Mouse (Mus musculus) lung, postnatal 0 days (tissue): ENCODE measurements around the gene Ankrd45.

Source experiments
- CTCF ChIP-seq: IDR thresholded peaks from 2 replicates; pipeline ENCODE4 v1.5.1; 2016; ENCODE audit warnings: antibody characterized with exemption, mild to moderate bottlenecking
- EP300 ChIP-seq: IDR thresholded peaks from 2 replicates; pipeline ENCODE4 v1.6.1; 2016; ENCODE audit warnings: antibody characterized with exemption, mild to moderate bottlenecking, control low read depth

DNA sequence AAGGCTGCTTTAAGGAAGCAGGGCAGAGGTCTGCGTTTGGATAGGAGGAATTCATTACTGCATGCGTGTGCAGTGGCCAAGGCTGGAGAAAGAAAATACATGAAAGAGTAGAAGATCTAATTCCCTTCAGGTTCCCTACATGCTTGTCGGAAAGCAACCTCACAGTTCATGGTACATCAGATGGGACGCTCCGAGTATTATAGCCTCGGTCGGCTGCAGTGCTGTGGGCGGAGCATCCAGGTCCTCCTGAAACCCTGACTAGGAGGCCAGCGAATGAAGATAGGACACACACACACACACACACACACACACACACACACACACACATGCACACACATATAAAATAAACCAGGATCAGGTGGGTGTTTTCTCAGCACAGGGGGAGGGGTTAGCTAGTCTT is 41.2 kb downstream of the Ankrd45 start:
- TF ChIP-seq CTCF (no peak), EP300 (no peak)
